Mouse (Mus musculus) thymus, adult 2 months (tissue): ENCODE data around the gene C1qtnf1.

Experiments used
- CTCF ChIP-seq: fragments of 200-500 bp; IDR thresholded peaks from 2 replicates; pipeline ENCODE4 v1.5.1; 2012; ENCODE audit warnings: mild to moderate bottlenecking, control low read depth, low read length, moderate library complexity, borderline replicate concordance; ENCODE audit not compliant: control insufficient read depth, poor library complexity, insufficient read depth; ENCODE audit errors: extremely low read depth
- POLR2A ChIP-seq: fragments of 200-500 bp; IDR thresholded peaks from 2 replicates; pipeline ENCODE4 v1.6.1; 2012; ENCODE audit warnings: mild to moderate bottlenecking, low read length, control low read depth, moderate library complexity; ENCODE audit not compliant: control insufficient read depth, poor library complexity, insufficient read depth; ENCODE audit errors: extremely low read depth

DNA sequence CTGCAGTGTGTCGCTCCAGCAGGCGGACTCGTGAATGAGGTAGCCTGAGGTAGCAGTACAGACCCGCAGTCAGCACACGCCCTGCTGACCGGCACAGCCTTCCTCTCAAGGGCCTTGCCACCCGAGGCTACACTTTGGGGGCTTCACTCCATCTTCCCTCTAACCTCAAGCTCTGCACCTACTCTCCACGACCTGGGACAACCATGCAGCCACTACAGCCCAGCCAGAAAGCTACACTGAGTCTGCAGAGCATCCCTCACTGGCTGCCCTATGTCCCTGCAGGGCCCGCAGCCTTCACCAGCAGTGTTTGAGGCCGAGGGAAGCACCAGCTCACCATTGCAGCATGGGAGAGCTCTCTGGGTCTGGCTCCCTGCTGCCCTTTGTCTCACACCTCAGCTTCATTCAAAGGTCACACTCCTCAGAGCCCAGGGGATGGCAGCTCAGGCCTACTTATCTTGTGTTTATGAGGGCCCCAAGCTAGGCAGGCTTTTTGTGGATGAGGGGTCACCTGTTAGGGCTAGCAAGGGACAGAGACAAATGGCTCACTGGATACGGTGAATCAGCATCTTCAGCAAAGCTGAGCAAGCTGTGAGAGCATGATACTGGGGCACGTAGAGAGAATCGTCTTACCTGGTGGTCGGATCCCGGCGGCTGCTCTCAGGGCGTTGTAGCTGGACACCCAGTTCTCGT lies 19.8 kb upstream of the C1qtnf1 start:
- TF ChIP-seq CTCF (no peak), POLR2A (no peak)
